Mouse (Mus musculus) embryonic facial prominence, embryonic 11.5 days (tissue): ENCODE results near the gene Hist1h2ab. TPM values are rescaled to one million over a fixed set of nuclear protein-coding genes. Genes with fewer than 3 reads are reported as not detected.
"Not testable (repeated sequence)": the region's sequence is repeated elsewhere in the genome, so short reads cannot be mapped to it uniquely, and the experiment has no call there.

Experiments used
- ATAC-seq: fragments of 200-750 bp; cut with Nextera tagmentation; replicated peaks from 2 replicates; pipeline ENCODE4 v1.8.0; 2017; ENCODE audit warnings: low read depth; ENCODE audit not compliant: insufficient number of reproducible peaks, low FRiP score, low TSS enrichment
- DNase-seq: peaks from one replicate; pipeline ENCODE4 v3.0.0-alpha.2; 2015; ENCODE audit warnings: low spot score
- H3K27ac ChIP-seq: fragments of 300-500 bp; sonication (generic); replicated peaks from 2 replicates; pipeline ENCODE4 v1.5.1; 2014; ENCODE audit warnings: mild to moderate bottlenecking, low read depth, low read length, control low read depth
- H3K27me3 ChIP-seq: fragments of 300-500 bp; sonication (generic); 2 replicates; pipeline ENCODE4 v1.6.1; 2014; ENCODE audit warnings: mild to moderate bottlenecking, low read length, moderate library complexity, mixed read lengths; ENCODE audit not compliant: control insufficient read depth, insufficient read depth
- H3K36me3 ChIP-seq: fragments of 300-500 bp; sonication (generic); replicated peaks from 2 replicates; pipeline ENCODE4 v1.6.1; 2014; ENCODE audit warnings: low read depth, mild to moderate bottlenecking, low read length, moderate library complexity, mixed read lengths; ENCODE audit not compliant: control insufficient read depth, insufficient read depth
- H3K4me1 ChIP-seq: fragments of 300-500 bp; sonication (generic); 2 replicates; pipeline ENCODE4 v1.6.1; 2014; ENCODE audit warnings: low read length, mixed read lengths; ENCODE audit not compliant: control insufficient read depth, insufficient read depth
- H3K4me2 ChIP-seq: fragments of 300-500 bp; sonication (generic); 2 replicates; pipeline ENCODE4 v1.6.1; 2014; ENCODE audit warnings: low read depth, mild to moderate bottlenecking, control low read depth, low read length, moderate library complexity
- H3K4me3 ChIP-seq: fragments of 300-500 bp; sonication (generic); 2 replicates; pipeline ENCODE4 v1.5.1; 2014; ENCODE audit warnings: low read depth, low read length, control low read depth
- H3K9ac ChIP-seq: fragments of 300-500 bp; sonication (generic); replicated peaks from 2 replicates; pipeline ENCODE4 v1.6.1; 2014; ENCODE audit warnings: mild to moderate bottlenecking, control low read depth, low read length
- H3K9me3 ChIP-seq: fragments of 300-500 bp; sonication (generic); replicated peaks from 2 replicates; pipeline ENCODE4 v1.6.1; 2016; ENCODE audit warnings: mild to moderate bottlenecking, low read length, inconsistent platforms, mixed read lengths; ENCODE audit not compliant: control insufficient read depth
- WGBS: fragments of 180-500 bp; shearing (Covaris S2); extraction: QIAGEN DNeasy Blood & Tissue Kit; methylation state at CpG from one replicate; pipeline ENCODE4 v1.1.7; 2014; 5-methylcytosine and 5-hydroxymethylcytosine counted together
- polyA plus RNA-seq: library from polyadenylated mRNA; unstranded; fragments of >200 nt; fragmentation: Nextera tagmentation; extraction: Ambion mirVana; gene quantifications from 2 replicates; pipeline ENCODE4 v1.2.1, GENCODE M21; 2014

The Hist1h2ab gene
- polyA plus RNA-seq, 1 experiment from 2014 or later: 48.1 TPM

GRCm38 (mm10) chr13:23763586-23764323 is 12.8 kb downstream of the Hist1h2ab start, which contains the start of gene Hist1h1a:
TSS of gene Hist1h1a (plus strand) at chr13:23763666.
- Histone ChIP-seq H3K36me3 (no peaks in the 10 kb centered on the region), H3K4me1 (no peaks in the 10 kb centered on the region), H3K4me3 (peak within 1 kb of the TSS; percentile 56), H3K27ac (peak within 1 kb of the TSS; percentile 97), H3K4me2 (peak within 1 kb of the TSS; percentile 86), H3K9ac (peak within 1 kb of the TSS; percentile 78), H3K27me3 (no peaks in the 10 kb centered on the region), H3K9me3 (no peaks in the 10 kb centered on the region)
- peak; percentile 40 for ATAC-seq
- DNase-seq: peak; percentile 97
- 4% methylated on average over 34 of the region's 34 CpGs for WGBS

GRCm38 (mm10) chr13:23764324-23765171 is 13.6 kb downstream of the Hist1h2ab start:
- Histone ChIP-seq H3K4me3 (peak overlapping the region; percentile 56), H3K27me3 (no peaks in the 10 kb centered on the region), H3K36me3 (no peaks in the 10 kb centered on the region), H3K4me2 (peak overlapping the region; percentile 86), H3K9me3 (no peaks in the 10 kb centered on the region), H3K27ac (peak overlapping the region; percentile 97), H3K9ac (peak overlapping the region; percentile 78), H3K4me1 (no peaks in the 10 kb centered on the region)
- WGBS: 34% methylated on average over 12 of the region's 12 CpGs
- no peak for DNase-seq
- ATAC-seq: no peak

- H3K4me1 ChIP-seq: no peaks in the 10 kb centered on the region
- no peak for ATAC-seq
- no peak overlapping the region for H3K27ac ChIP-seq
- DNase-seq: no peak
- H3K4me2 ChIP-seq: 0 out of 2 replicates have a peak overlapping the region, but pooled peaks have one; percentile 3
- WGBS: 55% methylated on average over 1 of the region's 1 CpGs
- no peaks in the 10 kb centered on the region for H3K9me3 ChIP-seq
- no peaks in the 10 kb centered on the region for H3K36me3 ChIP-seq
- no peaks in the 10 kb centered on the region for H3K27me3 ChIP-seq
- H3K4me3 ChIP-seq: no peak overlapping the region
- no peak overlapping the region for H3K9ac ChIP-seq
Measured at GRCm38 (mm10) chr13:23765172-23765513, 14.2 kb downstream of the Hist1h2ab start.

GRCm38 (mm10) chr13:23766772-23767171 is 15.8 kb downstream of the Hist1h2ab start:
- no peak overlapping the region for H3K9ac ChIP-seq
- no peaks in the 10 kb centered on the region for H3K27me3 ChIP-seq
- H3K9me3 ChIP-seq: no peaks in the 10 kb centered on the region
- H3K4me3 ChIP-seq: no peak overlapping the region
- H3K36me3 ChIP-seq: no peaks in the 10 kb centered on the region
- no peak for DNase-seq
- no peak overlapping the region for H3K27ac ChIP-seq
- no peaks in the 10 kb centered on the region for H3K4me1 ChIP-seq
- no peak overlapping the region for H3K4me2 ChIP-seq
- ATAC-seq: no peak

- Histone ChIP-seq H3K27me3 (no peaks in the 10 kb centered on the region), H3K9ac (no peak overlapping the region), H3K4me3 (no peak overlapping the region), H3K4me1 (no peaks in the 10 kb centered on the region), H3K9me3 (no peaks in the 10 kb centered on the region), H3K36me3 (no peaks in the 10 kb centered on the region), H3K4me2 (no peak overlapping the region), H3K27ac (no peak overlapping the region)
- no peak for DNase-seq
- no peak for ATAC-seq
- whole genome bisulfite sequencing: 51% methylated on average over 5 of the region's 5 CpGs
Measured at GRCm38 (mm10) chr13:23768834-23769397, 18.0 kb downstream of the Hist1h2ab start.

- H3K4me2 ChIP-seq, H3K27me3 ChIP-seq, H3K4me3 ChIP-seq, H3K27ac ChIP-seq, H3K9ac ChIP-seq, H3K9me3 ChIP-seq, DNase-seq, H3K36me3 ChIP-seq, H3K4me1 ChIP-seq, ATAC-seq: not testable (repeated sequence)
- 82% methylated on average over 2 of the region's 2 CpGs for WGBS
Measured at GRCm38 (mm10) chr13:23769613-23770012, 18.7 kb downstream of the Hist1h2ab start, which contains the start of gene Trim38. TSS of gene Trim38 (plus strand) at chr13:23769913.

GRCm38 (mm10) chr13:23772561-23773313 is 21.8 kb downstream of the Hist1h2ab start:
- peak; percentile 80 for DNase-seq
- Histone ChIP-seq H3K4me2 (0 out of 2 replicates have a peak overlapping the region, but pooled peaks have one; percentile 2), H3K36me3 (no peaks in the 10 kb centered on the region), H3K4me1 (no peaks in the 10 kb centered on the region), H3K4me3 (no peak overlapping the region), H3K9me3 (no peaks in the 10 kb centered on the region), H3K9ac (no peak overlapping the region), H3K27ac (no peak overlapping the region), H3K27me3 (no peaks in the 10 kb centered on the region)
- ATAC-seq: peak; percentile 81
- WGBS: 19% methylated on average over 21 of the region's 21 CpGs
